Mouse (Mus musculus) stomach, embryonic 15.5 days (tissue): ENCODE results near the gene Kremen1. TPM values are rescaled to one million over a fixed set of nuclear protein-coding genes. Genes with fewer than 3 reads are reported as not detected.

Source experiments
- ATAC-seq: fragments of 200-750 bp; cut with Nextera tagmentation; 2 replicates; pipeline ENCODE4 v1.8.0; 2017; ENCODE audit warnings: low read depth, moderate number of reproducible peaks, moderate TSS enrichment; ENCODE audit not compliant: insufficient read depth, low FRiP score
- H3K27ac ChIP-seq: fragments of 300-500 bp; sonication (generic); 2 replicates; pipeline ENCODE4 v1.5.1; 2015; ENCODE audit warnings: mild to moderate bottlenecking, inconsistent platforms
- H3K27me3 ChIP-seq: fragments of 300-500 bp; sonication (generic); replicated peaks from 2 replicates; pipeline ENCODE4 v1.6.1; 2015; ENCODE audit warnings: inconsistent platforms
- H3K36me3 ChIP-seq: fragments of 300-500 bp; sonication (generic); 2 replicates; pipeline ENCODE4 v1.6.1; 2015; ENCODE audit warnings: inconsistent platforms
- H3K4me1 ChIP-seq: fragments of 300-500 bp; sonication (generic); 2 replicates; pipeline ENCODE4 v1.6.1; 2015; ENCODE audit warnings: inconsistent platforms
- H3K4me2 ChIP-seq: fragments of 300-500 bp; sonication (generic); 2 replicates; pipeline ENCODE4 v1.6.1; 2015; ENCODE audit warnings: mild to moderate bottlenecking, inconsistent platforms
- H3K4me3 ChIP-seq: fragments of 300-500 bp; sonication (generic); replicated peaks from 2 replicates; pipeline ENCODE4 v1.5.1; 2015; ENCODE audit warnings: inconsistent platforms
- H3K9ac ChIP-seq: fragments of 300-500 bp; sonication (generic); 2 replicates; pipeline ENCODE4 v1.6.1; 2015; ENCODE audit warnings: inconsistent platforms
- H3K9me3 ChIP-seq: fragments of 300-500 bp; sonication (generic); 2 replicates; pipeline ENCODE4 v1.6.1; 2016; ENCODE audit warnings: inconsistent platforms
- WGBS: fragments of 180-500 bp; shearing (Covaris S2); methylation state at CpG from one replicate; pipeline ENCODE4 v1.1.7; 2015; 5-methylcytosine and 5-hydroxymethylcytosine counted together
- polyA plus RNA-seq: library from polyadenylated mRNA; unstranded; fragments of >200 nt; fragmentation: Nextera tagmentation; extraction: Ambion mirVana; gene quantifications from 2 replicates; pipeline ENCODE4 v1.2.1, GENCODE M21; 2015

Kremen1 gene
- polyA plus RNA-seq, 1 experiment from 2014 or later = 18.3 TPM

DNA sequence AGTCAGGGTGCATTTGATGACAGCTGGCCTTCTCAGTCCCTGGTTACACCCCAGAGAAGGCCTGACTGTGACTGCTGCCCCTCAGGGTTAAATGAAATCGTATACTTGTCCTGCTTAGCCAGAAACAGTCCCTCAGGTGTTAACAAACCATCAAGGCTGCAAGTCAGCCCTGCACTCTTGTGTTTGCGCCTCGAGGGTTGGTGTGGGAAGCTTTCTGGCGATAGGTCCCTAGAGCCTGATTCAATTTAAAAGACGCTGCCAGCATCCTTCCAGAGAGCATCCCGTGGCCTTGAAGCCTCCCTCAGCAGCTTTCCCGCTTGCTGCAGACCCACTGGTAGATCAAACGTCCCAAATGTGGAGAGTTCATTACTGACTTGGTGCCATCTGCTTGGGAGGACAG lies 82.0 kb downstream of the Kremen1 start:
- no peak overlapping the region for H3K9ac ChIP-seq
- H3K36me3 ChIP-seq = no peaks in the 10 kb centered on the region
- H3K27me3 ChIP-seq = no peaks in the 10 kb centered on the region
- no peak overlapping the region for H3K27ac ChIP-seq
- WGBS = 52% methylated on average over 8 of the region's 8 CpGs
- no peak overlapping the region for H3K4me3 ChIP-seq
- H3K4me1 ChIP-seq = peaks cover 4% of the 10 kb centered on the region; the same call in 1 of the 2 replicates
- ATAC-seq = no peak
- no peaks in the 10 kb centered on the region for H3K9me3 ChIP-seq
- no peak overlapping the region for H3K4me2 ChIP-seq

GRCm38 (mm10) chr11:5177171-5177570 lies 84.2 kb downstream of the Kremen1 start:
- Histone ChIP-seq H3K9me3 (no peaks in the 10 kb centered on the region), H3K36me3 (no peaks in the 10 kb centered on the region), H3K9ac (no peak overlapping the region), H3K4me2 (no peak overlapping the region), H3K27me3 (no peaks in the 10 kb centered on the region), H3K4me1 (0 out of 2 replicates have a peak, but pooled peaks cover 5% of the 10 kb centered on the region), H3K4me3 (no peak overlapping the region), H3K27ac (no peak overlapping the region)
- ATAC-seq = no peak
- WGBS = 71% methylated on average over 12 of the region's 12 CpGs

DNA sequence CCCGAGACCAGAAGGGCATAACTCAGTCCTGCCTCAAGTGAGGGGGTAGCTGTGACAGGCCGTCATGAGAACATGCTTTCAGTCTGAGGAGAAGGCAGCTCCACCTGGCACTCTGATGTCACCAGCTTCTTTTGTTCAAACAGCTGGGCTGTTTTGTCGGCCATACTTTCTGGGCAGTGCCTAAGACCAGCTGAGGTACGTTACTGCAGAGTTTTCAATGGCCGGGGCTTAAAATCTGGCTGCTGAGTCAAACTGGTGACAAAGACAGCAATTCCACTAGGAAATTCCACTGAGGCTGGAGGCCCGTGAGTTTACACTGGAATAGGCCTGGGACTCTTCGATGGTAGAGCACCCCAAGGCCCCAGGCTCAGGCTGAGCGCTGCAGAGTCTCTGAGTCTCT lies 84.7 kb downstream of the Kremen1 start:
- H3K27ac ChIP-seq = no peak overlapping the region
- H3K4me2 ChIP-seq = no peak overlapping the region
- H3K4me1 ChIP-seq = 0 out of 2 replicates have a peak, but pooled peaks cover 5% of the 10 kb centered on the region
- H3K4me3 ChIP-seq = no peak overlapping the region
- no peaks in the 10 kb centered on the region for H3K36me3 ChIP-seq
- H3K27me3 ChIP-seq = no peaks in the 10 kb centered on the region
- no peak for ATAC-seq
- H3K9ac ChIP-seq = no peak overlapping the region
- no peaks in the 10 kb centered on the region for H3K9me3 ChIP-seq
- WGBS = 57% methylated on average over 8 of the region's 8 CpGs

DNA sequence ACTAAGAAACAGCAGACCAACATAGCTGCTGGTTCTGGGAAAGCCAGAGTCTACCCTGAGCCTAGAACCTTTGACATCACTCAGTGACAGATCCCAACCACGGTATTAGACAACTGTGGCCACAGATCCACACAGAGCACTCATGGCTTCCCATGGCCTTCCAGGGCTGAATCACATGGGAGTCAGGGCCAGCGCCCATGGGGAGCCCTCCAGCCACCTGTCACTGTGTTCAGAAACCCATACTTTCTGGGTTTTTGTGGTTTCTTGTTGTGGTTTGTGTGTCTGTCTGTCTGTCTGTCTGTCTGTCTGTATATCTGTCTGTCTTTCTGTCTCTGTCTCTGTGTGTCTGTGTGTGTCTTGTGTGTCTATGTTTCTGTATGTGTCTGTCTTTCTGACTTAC lies 85.5 kb downstream of the Kremen1 start:
- Histone ChIP-seq H3K36me3 (no peaks in the 10 kb centered on the region), H3K27me3 (no peaks in the 10 kb centered on the region), H3K9ac (no peak overlapping the region), H3K9me3 (no peaks in the 10 kb centered on the region), H3K4me3 (no peak overlapping the region), H3K4me1 (0 out of 2 replicates have a peak, but pooled peaks cover 5% of the 10 kb centered on the region), H3K27ac (no peak overlapping the region), H3K4me2 (no peak overlapping the region)
- ATAC-seq = no peak
- WGBS = 92% methylated on average over 2 of the region's 2 CpGs

GRCm38 (mm10) chr11:5175141-5175540 lies 86.2 kb downstream of the Kremen1 start:
- Histone ChIP-seq H3K27me3 (no peaks in the 10 kb centered on the region), H3K9ac (no peak overlapping the region), H3K4me3 (no peak overlapping the region), H3K9me3 (no peaks in the 10 kb centered on the region), H3K27ac (no peak overlapping the region), H3K4me1 (0 out of 2 replicates have a peak, but pooled peaks cover 5% of the 10 kb centered on the region), H3K36me3 (no peaks in the 10 kb centered on the region), H3K4me2 (no peak overlapping the region)
- 89% methylated on average over 7 of the region's 7 CpGs for WGBS
- ATAC-seq = no peak

DNA sequence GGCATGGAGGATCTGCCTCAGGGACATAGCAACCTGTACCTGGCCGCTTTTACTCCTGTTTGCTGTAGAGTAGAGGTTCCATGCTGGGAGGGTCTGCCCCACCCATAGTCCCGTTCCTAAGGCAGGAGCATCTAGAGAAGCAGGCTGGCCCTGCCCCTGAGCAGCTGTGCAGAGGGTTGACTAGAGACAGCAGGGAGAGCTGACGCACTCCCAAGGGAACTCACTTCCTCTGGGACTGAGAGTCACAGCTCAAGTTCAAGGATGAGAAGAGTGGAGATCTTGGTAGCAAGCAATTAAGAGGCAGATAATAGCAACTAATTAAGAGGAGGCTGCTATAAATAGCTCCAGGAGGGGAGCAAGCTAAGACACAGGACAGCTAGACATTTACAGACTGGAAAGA lies 88.5 kb downstream of the Kremen1 start:
- Histone ChIP-seq H3K36me3 (no peaks in the 10 kb centered on the region), H3K4me1 (0 out of 2 replicates have a peak, but pooled peaks cover 5% of the 10 kb centered on the region), H3K27me3 (no peaks in the 10 kb centered on the region), H3K9me3 (no peaks in the 10 kb centered on the region), H3K27ac (no peak overlapping the region), H3K9ac (no peak overlapping the region), H3K4me3 (no peak overlapping the region), H3K4me2 (no peak overlapping the region)
- no peak for ATAC-seq
- WGBS = 36% methylated on average over 3 of the region's 3 CpGs

- 82% methylated on average over 9 of the region's 9 CpGs for WGBS
- H3K9ac ChIP-seq = no peak overlapping the region
- no peaks in the 10 kb centered on the region for H3K9me3 ChIP-seq
- H3K4me2 ChIP-seq = no peak overlapping the region
- H3K27ac ChIP-seq = no peak overlapping the region
- H3K36me3 ChIP-seq = no peaks in the 10 kb centered on the region
- no peaks in the 10 kb centered on the region for H3K27me3 ChIP-seq
- peaks cover 20% of the 10 kb centered on the region; the same call in 1 of the 2 replicates for H3K4me1 ChIP-seq
- ATAC-seq = no peak
- no peak overlapping the region for H3K4me3 ChIP-seq
Measured at GRCm38 (mm10) chr11:5167311-5167710, 94.0 kb downstream of the Kremen1 start.

GRCm38 (mm10) chr11:5165471-5165916 lies 95.9 kb downstream of the Kremen1 start:
- ATAC-seq = peak; percentile 58; the same call in 1 of the 2 replicates

GRCm38 (mm10) chr11:5164310-5164709 lies 97.0 kb downstream of the Kremen1 start:
- ATAC-seq = no peak
- Histone ChIP-seq H3K9me3 (no peaks in the 10 kb centered on the region), H3K4me2 (no peak overlapping the region), H3K36me3 (no peaks in the 10 kb centered on the region), H3K4me1 (peaks cover 20% of the 10 kb centered on the region; the same call in 1 of the 2 replicates), H3K27me3 (no peaks in the 10 kb centered on the region), H3K27ac (no peak overlapping the region), H3K4me3 (no peak overlapping the region), H3K9ac (no peak overlapping the region)
- 34% methylated on average over 8 of the region's 8 CpGs for WGBS

More at GRCm38 (mm10) chr11:5165471-5165916, 95.9 kb downstream of the Kremen1 start:
- H3K9ac ChIP-seq = no peak overlapping the region
- H3K36me3 ChIP-seq = no peaks in the 10 kb centered on the region
- WGBS = 10% methylated on average over 7 of the region's 8 CpGs
- H3K4me3 ChIP-seq = no peak overlapping the region
- H3K27me3 ChIP-seq = no peaks in the 10 kb centered on the region
- no peaks in the 10 kb centered on the region for H3K9me3 ChIP-seq
- H3K4me1 ChIP-seq = peaks cover 20% of the 10 kb centered on the region; the same call in 1 of the 2 replicates
- peak overlapping the region; percentile 78 for H3K27ac ChIP-seq
- H3K4me2 ChIP-seq = no peak overlapping the region

DNA sequence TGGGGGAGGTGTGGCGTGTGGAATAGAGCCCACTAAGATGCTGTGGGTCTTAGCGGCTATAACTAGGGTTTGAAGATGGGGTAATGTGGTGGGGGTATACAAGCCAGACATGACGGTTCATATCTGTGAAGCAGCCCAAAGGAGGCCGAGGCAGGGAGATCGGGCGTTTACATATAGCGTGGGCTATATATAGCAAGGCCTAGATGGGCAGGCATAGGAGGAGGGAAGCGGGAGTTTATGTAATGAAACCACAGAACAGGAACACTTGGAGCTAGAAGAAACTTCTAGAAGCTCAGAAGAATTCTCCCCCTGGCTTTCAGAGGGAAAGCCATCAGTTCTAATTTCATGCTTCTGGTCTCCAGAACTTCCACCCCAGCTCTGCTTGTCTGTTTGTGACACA lies 97.9 kb downstream of the Kremen1 start:
- no peak overlapping the region for H3K27ac ChIP-seq
- no peaks in the 10 kb centered on the region for H3K27me3 ChIP-seq
- no peak for ATAC-seq
- no peaks in the 10 kb centered on the region for H3K36me3 ChIP-seq
- no peak overlapping the region for H3K9ac ChIP-seq
- WGBS = 79% methylated on average over 8 of the region's 8 CpGs
- no peak overlapping the region for H3K4me3 ChIP-seq
- peaks cover 20% of the 10 kb centered on the region; the same call in 1 of the 2 replicates for H3K4me1 ChIP-seq
- H3K4me2 ChIP-seq = no peak overlapping the region
- H3K9me3 ChIP-seq = no peaks in the 10 kb centered on the region

GRCm38 (mm10) chr11:5160722-5161485 lies 100.5 kb downstream of the Kremen1 start:
- no peak overlapping the region for H3K4me3 ChIP-seq
- no peak overlapping the region for H3K9ac ChIP-seq
- ATAC-seq = no peak
- 72% methylated on average over 17 of the region's 17 CpGs for WGBS
- no peak overlapping the region for H3K27ac ChIP-seq
- peaks cover 19% of the 10 kb centered on the region; the same call in 1 of the 2 replicates for H3K4me1 ChIP-seq
- H3K9me3 ChIP-seq = no peaks in the 10 kb centered on the region
- H3K4me2 ChIP-seq = no peak overlapping the region
- no peaks in the 10 kb centered on the region for H3K36me3 ChIP-seq
- H3K27me3 ChIP-seq = no peaks in the 10 kb centered on the region

GRCm38 (mm10) chr11:5158056-5158455 lies 103.3 kb downstream of the Kremen1 start:
- no peaks in the 10 kb centered on the region for H3K36me3 ChIP-seq
- no peak for ATAC-seq
- no peak overlapping the region for H3K4me2 ChIP-seq
- no peaks in the 10 kb centered on the region for H3K27me3 ChIP-seq
- no peak overlapping the region for H3K4me3 ChIP-seq
- peaks cover 10% of the 10 kb centered on the region for H3K4me1 ChIP-seq
- 90% methylated on average over 11 of the region's 11 CpGs for WGBS
- no peak overlapping the region for H3K27ac ChIP-seq
- no peak overlapping the region for H3K9ac ChIP-seq
- no peaks in the 10 kb centered on the region for H3K9me3 ChIP-seq
